ENCODE assay signal across 13 mouse cellular contexts in genomic region chr8:122110240-122110866, GRCm38 (mm10).
A peak's percentile ranks its signal among the peaks of the same experiment; 100 is the strongest.
DNase-seq lines count a peak whose midpoint lies in the region; ATAC-seq and TF ChIP-seq lines count a peak whose summit lies in the region.
"Had no signal": no experiment of that assay in that cellular context is flagged by ENCODE, and none has a peak within 500 bp of the region (broad histone marks: within the 10 kb centered on the region; RNA-seq: fewer than 3 reads in every experiment).

No protein-coding gene starts in this region.

- 57% methylated on average over 20 of the region's 20 CpGs for WGBS in liver, postnatal 0 days (ENCODE audit: insufficient replicate concordance)
- WGBS in stomach, embryonic 16.5 days, result 57% methylated on average over 20 of the region's 20 CpGs
- 81% methylated on average over 20 of the region's 20 CpGs for WGBS in forebrain, embryonic 12.5 days

- TF ChIP-seq EP300 in liver, postnatal 0 days (IDR thresholded peaks at IDR 0.05; ENCODE audit: low read depth), result no peak

- H3K27me3 ChIP-seq in liver, postnatal 0 days (ENCODE audit: insufficient read depth, low read length), result 0 out of 2 replicates have a peak, but pooled peaks cover 4% of the 10 kb centered on the region
- H3K27me3 ChIP-seq in stomach, embryonic 16.5 days (ENCODE audit: control insufficient read depth, insufficient read depth, low read length), result no peaks in the 10 kb centered on the region
- H3K27me3 ChIP-seq in forebrain, embryonic 12.5 days, result no peaks in the 10 kb centered on the region
- H3K27me3 ChIP-seq: liver, embryonic 13.5 days; stomach, embryonic 15.5 days had no signal

- no peak for ATAC-seq in liver, postnatal 0 days
- 0 out of 2 replicates have a peak, but pooled peaks have one; percentile 8 for ATAC-seq in stomach, embryonic 16.5 days (ENCODE audit: insufficient read depth, low FRiP score)
- no peak for ATAC-seq in forebrain, embryonic 12.5 days (ENCODE audit: low FRiP score)
- ATAC-seq: forebrain, embryonic 14.5 days had no signal

- H3K4me1 ChIP-seq in liver, postnatal 0 days (ENCODE audit: insufficient read depth), result no peaks in the 10 kb centered on the region
- H3K4me1 ChIP-seq in embryonic fibroblast, embryonic 13.5 days (ENCODE audit: control insufficient read depth, insufficient read depth, low read length), result no peaks in the 10 kb centered on the region
- H3K4me1 ChIP-seq in stomach, embryonic 16.5 days (ENCODE audit: control insufficient read depth, insufficient read depth, low read length), result peaks cover 11% of the 10 kb centered on the region
- no peaks in the 10 kb centered on the region for H3K4me1 ChIP-seq in forebrain, embryonic 12.5 days

- TF ChIP-seq POLR2A in embryonic fibroblast, embryonic 13.5 days (IDR thresholded peaks at IDR 0.05; ENCODE audit: low read depth, low read length), result no peak

- no peak for TF ChIP-seq CTCF in liver, postnatal 0 days (IDR thresholded peaks at IDR 0.05; ENCODE audit: low read depth)
- TF ChIP-seq CTCF in embryonic fibroblast, embryonic 13.5 days (IDR thresholded peaks at IDR 0.05; ENCODE audit: borderline replicate concordance, insufficient read depth, low read length), result no peak

- no peak overlapping the region for H3K27ac ChIP-seq in liver, postnatal 0 days (ENCODE audit: low read depth)
- peak overlapping the region; percentile 37; the same call in 1 of the 2 replicates for H3K27ac ChIP-seq in embryonic fibroblast, embryonic 13.5 days (ENCODE audit: insufficient read depth, low read length)
- H3K27ac ChIP-seq in stomach, embryonic 16.5 days (ENCODE audit: low read length), result peak overlapping the region; percentile 20; the same call in 1 of the 2 replicates
- H3K27ac ChIP-seq in forebrain, embryonic 12.5 days, result no peak overlapping the region
- H3K27ac ChIP-seq: kidney, postnatal 0 days; liver, embryonic 13.5 days; stomach, embryonic 15.5 days had no signal

- DNase-seq in adrenal gland, postnatal 10 days, result peak; percentile 27
- no peak for DNase-seq in adrenal gland, adult 18-20 months (ENCODE audit: low spot score in 2 of 2)
- peak; percentile 21 for DNase-seq in liver, postnatal 0 days
- DNase-seq in liver, result no peak
- DNase-seq in urinary bladder, postnatal 4 days (ENCODE audit: low spot score in 2 of 2), result no peak
- DNase-seq: cerebellum, adult 11 months; liver, embryonic 13.5 days had no signal

- H3K36me3 ChIP-seq in liver, postnatal 0 days (replicated peaks; ENCODE audit: insufficient read depth, low read length), result no peaks in the 10 kb centered on the region
- H3K36me3 ChIP-seq in stomach, embryonic 16.5 days (ENCODE audit: control insufficient read depth, insufficient read depth, low read length), result no peaks in the 10 kb centered on the region
- no peaks in the 10 kb centered on the region for H3K36me3 ChIP-seq in forebrain, embryonic 12.5 days (replicated peaks)
- H3K36me3 ChIP-seq: liver, embryonic 13.5 days; stomach, embryonic 15.5 days had no signal

- H3K4me2 ChIP-seq in liver, postnatal 0 days (ENCODE audit: low read depth, low read length), result no peak overlapping the region
- no peak overlapping the region for H3K4me2 ChIP-seq in stomach, embryonic 16.5 days (ENCODE audit: low read depth, low read length)
- H3K4me2 ChIP-seq in forebrain, embryonic 12.5 days, result no peak overlapping the region
- H3K4me2 ChIP-seq: liver, embryonic 13.5 days; stomach, embryonic 15.5 days had no signal

- H3K9me3 ChIP-seq in liver, postnatal 0 days (ENCODE audit: low read length), result no peaks in the 10 kb centered on the region
- no peaks in the 10 kb centered on the region for H3K9me3 ChIP-seq in stomach, embryonic 16.5 days (replicated peaks; ENCODE audit: control insufficient read depth, low read length)
- H3K9me3 ChIP-seq in forebrain, embryonic 12.5 days, result no peaks in the 10 kb centered on the region
- H3K9me3 ChIP-seq: liver, embryonic 13.5 days; stomach, embryonic 15.5 days had no signal

- H3K4me3 ChIP-seq in liver, postnatal 0 days (ENCODE audit: low read depth, low read length), result no peak overlapping the region
- H3K4me3 ChIP-seq in embryonic fibroblast, embryonic 13.5 days (ENCODE audit: insufficient read depth, low read length), result no peak overlapping the region
- no peak overlapping the region for H3K4me3 ChIP-seq in stomach, embryonic 16.5 days (replicated peaks; ENCODE audit: low read length)
- no peak overlapping the region for H3K4me3 ChIP-seq in forebrain, embryonic 12.5 days (replicated peaks)
- H3K4me3 ChIP-seq: liver, embryonic 13.5 days; stomach, embryonic 15.5 days had no signal

- H3K9ac ChIP-seq in liver, postnatal 0 days (replicated peaks), result no peak overlapping the region
- H3K9ac ChIP-seq in stomach, embryonic 16.5 days (ENCODE audit: low read length), result no peak overlapping the region
- H3K9ac ChIP-seq in forebrain, embryonic 12.5 days, result no peak overlapping the region
- H3K9ac ChIP-seq: liver, embryonic 13.5 days; stomach, embryonic 15.5 days had no signal

Comparison
In these comparisons a context has a peak if more than half of its experiments do, and no peak if none do; other contexts are left out.
1. DNase-seq: peak in adrenal gland, postnatal 10 days (single experiment) and liver, postnatal 0 days (single experiment); none in adrenal gland, adult 18-20 months (0 of 2), liver (single experiment) and urinary bladder, postnatal 4 days (0 of 2).
2. H3K27ac ChIP-seq: peak in embryonic fibroblast, embryonic 13.5 days (single experiment) and stomach, embryonic 16.5 days (single experiment); none in liver, postnatal 0 days (single experiment) and forebrain, embryonic 12.5 days (single experiment).